Mouse (Mus musculus) bone marrow, adult 2 months (tissue): ENCODE data around the gene A930018P22Rik.

Experiments
- CTCF ChIP-seq: fragments of 200-500 bp; IDR thresholded peaks from 2 replicates; pipeline ENCODE4 v1.5.1; 2011; ENCODE audit warnings: low read length, control low read depth; ENCODE audit not compliant: control insufficient read depth, insufficient read depth
- POLR2A ChIP-seq: fragments of 200-500 bp; IDR thresholded peaks from 2 replicates; pipeline ENCODE4 v1.6.1; 2011; ENCODE audit warnings: low read depth, mild to moderate bottlenecking, control low read depth, low read length, borderline replicate concordance; ENCODE audit not compliant: control insufficient read depth

DNA sequence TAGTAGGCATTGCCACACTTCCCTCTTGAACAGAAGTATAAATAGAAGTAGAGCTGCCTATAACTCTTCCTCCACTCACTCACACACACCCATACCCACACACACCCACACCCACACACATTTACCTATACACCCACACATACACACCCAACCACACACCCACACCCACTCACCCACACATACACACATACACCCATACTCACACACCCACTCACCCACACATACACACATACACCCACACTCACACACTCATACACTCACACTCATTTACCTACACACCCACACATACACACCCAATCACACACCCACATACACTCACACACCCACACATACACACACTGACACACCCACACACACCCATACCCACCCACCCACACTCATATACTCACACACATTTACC lies 40.1 kb upstream of the A930018P22Rik start:
- TF ChIP-seq CTCF (no peak), POLR2A (no peak)
